Mouse (Mus musculus) CH12.LX (cell line): ENCODE data around the gene Nexn. TPM values are rescaled to one million over a fixed set of nuclear protein-coding genes. Genes with fewer than 3 reads are reported as not detected.

Source experiments
- DNase-seq: peaks from one replicate; pipeline ENCODE4 v3.0.0-alpha.2; 2013; ENCODE audit errors: extremely low read depth
- H3K27ac ChIP-seq: 2 replicates; pipeline ENCODE4 v1.5.1; 2012; ENCODE audit warnings: low read depth, mild to moderate bottlenecking, control low read depth, moderate library complexity; ENCODE audit not compliant: insufficient read depth
- H3K27me3 ChIP-seq: replicated peaks from 2 replicates; pipeline ENCODE3; 2012; ENCODE audit warnings: inconsistent platforms
- H3K36me3 ChIP-seq, 2 experiments: replicated peaks in 1 of 2; 2 replicates each; pipeline versions ENCODE3 to v1.6.1; 2012; ENCODE audit warnings: inconsistent platforms in 1 of 2, low read length in 1 of 2, mild to moderate bottlenecking in 1 of 2, mixed read lengths in 1 of 2, moderate library complexity in 1 of 2; ENCODE audit not compliant: control insufficient read depth in 1 of 2, insufficient read depth in 1 of 2
- H3K4me1 ChIP-seq, 2 experiments: 2 replicates each; pipeline ENCODE4 v1.6.1; 2012; ENCODE audit warnings: inconsistent platforms in 1 of 2, moderate library complexity in 1 of 2; ENCODE audit not compliant: insufficient read depth in 2 of 2, control insufficient read depth in 1 of 2
- H3K4me2 ChIP-seq: 2 replicates; pipeline ENCODE4 v1.6.1; 2012; ENCODE audit warnings: low read depth, mild to moderate bottlenecking, control low read depth; ENCODE audit not compliant: poor library complexity, insufficient read depth, severe bottlenecking
- H3K4me3 ChIP-seq, 3 experiments: fragments of 150-350 bp in 1 of 3; sonication (generic) in 1 of 3; replicated peaks in 1 of 3; 2 replicates each; pipeline versions ENCODE3 to v1.5.1; 2011 to 2012; ENCODE audit warnings: low read depth in 2 of 3, low read length in 2 of 3, mild to moderate bottlenecking in 2 of 3, moderate library complexity in 2 of 3, control low read depth in 1 of 3, improper control_type of control experiment in 1 of 3, inconsistent platforms in 1 of 3, mixed read lengths in 1 of 3; ENCODE audit not compliant: poor library complexity in 1 of 3
- H3K79me2 ChIP-seq: replicated peaks from 2 replicates; pipeline ENCODE4 v1.6.1; 2012; ENCODE audit warnings: mild to moderate bottlenecking, moderate library complexity; ENCODE audit not compliant: control insufficient read depth, poor library complexity, insufficient read depth, severe bottlenecking; ENCODE audit errors: extremely low read depth
- H3K9ac ChIP-seq: 2 replicates; pipeline ENCODE4 v1.6.1; 2012; ENCODE audit warnings: low read depth, mild to moderate bottlenecking, control low read depth, moderate library complexity; ENCODE audit not compliant: insufficient read depth
- H3K9me3 ChIP-seq: replicated peaks from 2 replicates; pipeline ENCODE3; 2012; ENCODE audit warnings: low read length, inconsistent platforms, mixed read lengths
- BHLHE40 ChIP-seq: IDR thresholded peaks from 2 replicates; pipeline ENCODE4 v1.6.1; 2011; ENCODE audit warnings: mild to moderate bottlenecking, low read depth, low read length, improper control_type of control experiment
- CHD1 ChIP-seq: IDR thresholded peaks from 2 replicates; pipeline ENCODE4 v1.6.1; 2012; ENCODE audit warnings: low read depth, low read length, improper control_type of control experiment, inconsistent platforms
- CHD2 ChIP-seq: IDR thresholded peaks from 2 replicates; pipeline ENCODE4 v1.6.1; 2011; ENCODE audit warnings: low read length, improper control_type of control experiment
- E2F4 ChIP-seq: IDR thresholded peaks from 2 replicates; pipeline ENCODE4 v1.6.1; 2011; ENCODE audit warnings: low read depth, low read length, improper control_type of control experiment; ENCODE audit not compliant: insufficient replicate concordance
- ELF1 ChIP-seq: IDR thresholded peaks from 2 replicates; pipeline ENCODE4 v1.6.1; 2014; ENCODE audit warnings: low read depth, mild to moderate bottlenecking, inconsistent platforms, low read length, improper control_type of control experiment
- EP300 ChIP-seq: IDR thresholded peaks from 2 replicates; pipeline ENCODE4 v1.6.1; 2011; ENCODE audit warnings: low read length, improper control_type of control experiment
- ETS1 ChIP-seq: conservative IDR thresholded peaks from 2 replicates; pipeline ENCODE4 v1.6.1; 2012; ENCODE audit warnings: low read depth, mild to moderate bottlenecking, inconsistent platforms, low read length, improper control_type of control experiment, moderate library complexity
- HCFC1 ChIP-seq: IDR thresholded peaks from 2 replicates; pipeline ENCODE4 v1.6.1; 2012; ENCODE audit warnings: low read depth, mild to moderate bottlenecking, inconsistent platforms, low read length, improper control_type of control experiment
- IRF4 ChIP-seq: IDR thresholded peaks from 2 replicates; pipeline ENCODE4 v1.6.1; 2014; ENCODE audit warnings: low read depth, mild to moderate bottlenecking, inconsistent platforms, low read length, improper control_type of control experiment
- JUND ChIP-seq: conservative IDR thresholded peaks from 2 replicates; pipeline ENCODE4 v1.6.1; 2011; ENCODE audit warnings: low read depth, low read length, improper control_type of control experiment
- MAFK ChIP-seq: IDR thresholded peaks from 2 replicates; pipeline ENCODE4 v1.6.1; 2011; ENCODE audit warnings: low read length, improper control_type of control experiment; ENCODE audit not compliant: insufficient replicate concordance
- NRF1 ChIP-seq: IDR thresholded peaks from 2 replicates; pipeline ENCODE4 v1.6.1; 2014; ENCODE audit warnings: low read depth, mild to moderate bottlenecking, inconsistent platforms, low read length, improper control_type of control experiment, moderate library complexity
- PAX5 ChIP-seq: IDR thresholded peaks from 2 replicates; pipeline ENCODE4 v1.6.1; 2012; ENCODE audit warnings: low read length, inconsistent platforms, mixed read lengths
- POLR2A ChIP-seq: IDR thresholded peaks from 2 replicates; pipeline ENCODE4 v1.6.1; 2011; ENCODE audit warnings: low read depth, mild to moderate bottlenecking, improper control_type of control experiment, low read length
- RAD21 ChIP-seq: IDR thresholded peaks from 2 replicates; pipeline ENCODE4 v1.6.1; 2011; ENCODE audit warnings: low read depth, mild to moderate bottlenecking, low read length, improper control_type of control experiment, moderate library complexity
- SIN3A ChIP-seq: IDR thresholded peaks from 2 replicates; pipeline ENCODE4 v1.6.1; 2012; ENCODE audit warnings: low read length, improper control_type of control experiment, inconsistent platforms
- USF1 ChIP-seq: IDR thresholded peaks from 2 replicates; pipeline ENCODE4 v1.6.1; 2014; ENCODE audit warnings: low read depth, mild to moderate bottlenecking, inconsistent platforms, low read length, improper control_type of control experiment
- ZKSCAN1 ChIP-seq: IDR thresholded peaks from 2 replicates; pipeline ENCODE4 v1.6.1; 2012; ENCODE audit warnings: low read depth, inconsistent platforms, low read length, improper control_type of control experiment, borderline replicate concordance
- dilution Hi-C: fragments of 300-500 bp; cut with MboI; formaldehyde crosslinking; loops from 2 replicates; pipeline ENCODE4 v1.14.3; 2020; ENCODE audit warnings: low sequenced_read_pairs; ENCODE audit not compliant: extremely low pct_unique_long_range_greater_than_20kb, extremely low pct_ligation_motif_present
- in situ Hi-C: fragments of 300-500 bp; cut with MboI; formaldehyde crosslinking; loops from 3 replicates; pipeline ENCODE4 v1.14.3; 2019; ENCODE audit warnings: low sequenced_read_pairs, low pct_ligation_motif_present, low pct_unique_long_range_greater_than_20kb, mixed read lengths
- polyA plus RNA-seq: library from polyadenylated mRNA; unstranded; fragments of >175 nt; gene quantifications from 2 replicates; pipeline ENCODE4 v1.2.1, GENCODE M21; 2012; ENCODE audit warnings: low read depth; ENCODE audit not compliant: insufficient read length
- total RNA-seq, 2 experiments: library from RNA; depleted of rRNA; stranded (reverse); fragments of 300-350 nt in 1 of 2; fragments of >200 nt in 1 of 2; gene quantifications; 2 replicates each; pipeline ENCODE4 v1.2.3; 2012 to 2014

The Nexn gene
- total and polyA plus RNA-seq, 3 experiments: 0.08 to 0.17 TPM; not detected in 1

- TF ChIP-seq EP300 (no peak), JUND (no peak), NRF1 (no peak), CHD1 (no peak), ETS1 (no peak), E2F4 (no peak), HCFC1 (no peak)
- Histone ChIP-seq H3K79me2 (no peaks in the 10 kb centered on the region), H3K27me3 (no peaks in the 10 kb centered on the region), H3K9me3 (no peaks in the 10 kb centered on the region), H3K36me3 (peaks cover 62 to 86% of the 10 kb centered on the region in 2 experiments), H3K4me1 (no peaks in the 10 kb centered on the region), H3K4me3 (no peak overlapping the region), H3K27ac (no peak overlapping the region), H3K9ac (no peak overlapping the region), H3K4me2 (no peak overlapping the region)
- dilution Hi-C loops: no loop called here
- DNase-seq: no peak
- in situ Hi-C loops: no loop called here
Measured at GRCm38 (mm10) chr3:152284759-152285158, 18.6 kb upstream of the Nexn start.

DNA sequence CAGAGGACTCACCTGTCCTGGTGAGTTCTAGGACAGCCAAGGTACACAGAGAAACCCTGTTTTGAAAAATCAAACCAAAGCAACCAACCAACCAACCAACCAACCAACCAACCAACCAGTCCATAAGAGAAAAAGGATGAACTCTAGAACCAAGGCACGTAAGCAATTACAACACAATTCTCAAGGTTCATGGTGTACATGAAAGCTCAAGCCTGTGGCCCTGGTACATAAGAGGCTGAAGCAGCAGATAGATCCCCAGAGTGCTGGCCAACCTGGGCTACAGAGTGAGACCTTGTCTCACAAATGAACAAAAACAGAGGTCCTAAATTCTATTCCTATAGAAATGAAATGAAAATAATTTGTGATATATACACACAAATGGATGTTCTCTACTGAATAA lies 18.2 kb upstream of the Nexn start:
- H3K27ac ChIP-seq: no peak overlapping the region
- in situ Hi-C loops (no loop called here), dilution Hi-C loops (no loop called here)
- peaks cover 62 to 87% of the 10 kb centered on the region in 2 experiments for H3K36me3 ChIP-seq
- no peak for DNase-seq
- no peaks in the 10 kb centered on the region for H3K9me3 ChIP-seq
- TF ChIP-seq CHD1 (no peak), ZKSCAN1 (no peak), USF1 (no peak), SIN3A (no peak), PAX5 (no peak), E2F4 (no peak), JUND (no peak), CHD2 (no peak), MAFK (no peak), HCFC1 (no peak), RAD21 (no peak)
- H3K9ac ChIP-seq: no peak overlapping the region
- H3K4me3 ChIP-seq: no peak overlapping the region
- H3K4me1 ChIP-seq: no peaks in the 10 kb centered on the region
- H3K27me3 ChIP-seq: no peaks in the 10 kb centered on the region
- no peak overlapping the region for H3K4me2 ChIP-seq
- no peaks in the 10 kb centered on the region for H3K79me2 ChIP-seq

DNA sequence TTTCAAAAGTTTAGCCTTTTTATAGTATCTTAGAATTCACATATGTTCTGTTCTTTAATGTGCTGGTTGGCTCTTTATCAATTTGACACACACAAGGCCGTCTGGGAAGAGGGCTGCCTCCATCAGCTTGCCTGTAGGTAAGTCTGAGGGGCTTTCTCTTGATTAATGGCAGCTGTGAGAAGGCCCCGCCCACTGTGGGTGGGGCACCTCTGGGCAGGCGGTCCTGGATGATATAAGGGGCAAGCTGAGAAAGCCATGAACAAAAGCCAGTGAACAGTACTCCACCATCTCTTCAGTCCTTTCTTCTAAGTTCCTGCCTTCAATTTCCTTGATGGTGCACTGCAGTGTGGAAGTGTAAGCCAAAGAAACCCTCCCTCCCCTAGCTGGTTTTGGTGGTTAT lies 16.0 kb upstream of the Nexn start:
- Histone ChIP-seq H3K27ac (no peak overlapping the region), H3K4me1 (no peaks in the 10 kb centered on the region), H3K36me3 (peaks cover 47 to 82% of the 10 kb centered on the region in 2 experiments), H3K79me2 (no peaks in the 10 kb centered on the region), H3K9me3 (no peaks in the 10 kb centered on the region), H3K9ac (no peak overlapping the region), H3K4me3 (no peak overlapping the region), H3K27me3 (no peaks in the 10 kb centered on the region), H3K4me2 (no peak overlapping the region)
- DNase-seq: no peak
- dilution Hi-C loops: no loop called here
- TF ChIP-seq RAD21 (no peak), CHD1 (no peak), USF1 (no peak), ETS1 (no peak), BHLHE40 (no peak), POLR2A (no peak), IRF4 (no peak), MAFK (no peak), ELF1 (no peak)
- in situ Hi-C loops: no loop called here
